Mouse (Mus musculus): ENCODE results near the gene Myzap.
"Not testable (repeated sequence)": the region's sequence is repeated elsewhere in the genome, so short reads cannot be mapped to it uniquely, and the experiment has no call there.

Gene Myzap

GRCm38 (mm10) chr9:71591938-71592548 is at the start of gene Myzap:
Gene Myzap, minus strand, starts transcription at chr9:71592360.
- DNase-seq (ENCODE audit: low spot score): peak; percentile 88

- DNase-seq (ENCODE audit: low spot score): no peak
Measured at GRCm38 (mm10) chr9:71640361-71640927, 48.3 kb upstream of the Myzap start.

GRCm38 (mm10) chr9:71638198-71638597 is 46.0 kb upstream of the Myzap start:
- no peak for DNase-seq (ENCODE audit: low spot score)

DNA sequence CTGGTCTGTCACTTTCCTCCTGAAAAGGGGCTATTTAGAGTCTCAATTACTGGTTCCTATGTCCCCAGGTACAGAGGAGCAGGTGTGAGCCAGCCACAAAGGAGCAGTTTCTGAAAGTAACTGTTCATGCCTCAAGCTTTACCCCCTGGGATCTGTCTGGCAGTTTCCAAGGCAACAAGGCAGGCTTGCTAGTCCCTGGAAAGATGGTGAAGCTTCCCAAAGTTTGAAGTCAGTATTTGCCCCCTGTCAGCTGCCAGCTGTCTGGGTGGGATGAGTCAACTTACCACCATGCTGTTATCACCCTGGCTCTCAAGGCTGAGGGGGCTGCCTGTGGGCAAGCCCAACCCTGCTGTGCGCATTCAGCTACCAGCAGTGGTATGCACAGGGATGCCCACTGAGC is 44.7 kb upstream of the Myzap start:
- DNase-seq (ENCODE audit: low spot score): no peak

DNA sequence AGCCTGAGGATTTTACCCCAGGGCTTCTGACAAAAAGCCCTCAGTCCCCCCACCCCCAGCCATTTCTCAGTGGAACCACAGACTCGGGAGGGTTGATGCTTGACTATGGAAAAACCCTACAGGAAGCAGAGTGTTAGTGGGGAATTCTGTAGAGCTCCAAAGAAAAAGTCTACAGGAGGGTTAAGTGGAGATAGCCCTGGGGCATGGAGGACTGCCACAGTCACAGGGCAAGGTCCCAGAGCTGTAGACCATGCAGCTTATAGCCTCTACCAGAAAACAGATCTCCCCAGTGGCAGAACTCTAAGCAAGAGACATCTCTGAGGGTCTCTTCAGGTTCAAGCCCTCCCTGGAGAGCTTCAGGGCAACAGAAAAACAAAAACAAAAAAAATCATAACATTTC is 43.5 kb upstream of the Myzap start:
- DNase-seq (ENCODE audit: low spot score): no peak

GRCm38 (mm10) chr9:71634916-71635315 is 42.8 kb upstream of the Myzap start:
- DNase-seq (ENCODE audit: low spot score): no peak

DNA sequence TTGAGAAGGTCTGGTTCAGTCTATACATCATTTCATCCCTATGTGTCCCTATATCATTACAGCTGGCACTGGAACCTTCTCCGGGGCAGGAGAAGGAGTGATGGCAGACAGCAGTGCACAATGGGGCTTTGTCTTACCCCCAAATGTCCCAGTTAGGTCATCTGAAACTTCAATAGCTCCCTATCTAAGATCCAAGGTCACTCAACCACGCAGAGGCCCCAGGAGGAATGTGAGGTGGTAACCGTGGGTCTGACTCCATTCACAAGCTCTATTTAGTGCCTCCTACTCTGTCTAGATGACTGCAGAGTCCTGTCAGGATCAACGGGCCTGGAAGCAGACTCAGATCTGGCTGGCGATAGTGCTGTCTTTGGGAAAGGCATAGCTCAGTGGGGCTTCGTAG is 36.8 kb upstream of the Myzap start:
- no peak for DNase-seq (ENCODE audit: low spot score)

DNA sequence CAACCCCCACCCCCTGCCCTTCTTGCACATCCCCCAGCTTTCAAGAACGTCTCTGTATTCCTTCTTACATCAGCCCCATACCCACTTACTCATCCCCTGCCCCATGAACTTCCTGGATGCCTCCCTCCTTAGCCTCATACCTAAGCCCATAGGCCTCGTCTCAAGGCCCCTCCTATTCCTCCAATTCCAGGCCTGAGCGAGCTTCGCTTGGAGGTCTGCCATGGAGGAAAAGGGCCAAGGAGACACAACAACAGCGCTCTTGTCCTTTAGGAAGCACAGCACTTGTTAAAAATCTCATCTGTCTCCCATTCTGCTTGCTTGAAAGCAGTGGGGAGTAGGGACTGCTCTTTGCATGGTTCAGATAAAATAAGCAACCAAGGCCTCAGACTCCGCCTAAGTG is 36.1 kb upstream of the Myzap start:
- no peak for DNase-seq (ENCODE audit: low spot score)

- DNase-seq (ENCODE audit: low spot score): no peak
Measured at GRCm38 (mm10) chr9:71625961-71626360, 33.8 kb upstream of the Myzap start.

DNA sequence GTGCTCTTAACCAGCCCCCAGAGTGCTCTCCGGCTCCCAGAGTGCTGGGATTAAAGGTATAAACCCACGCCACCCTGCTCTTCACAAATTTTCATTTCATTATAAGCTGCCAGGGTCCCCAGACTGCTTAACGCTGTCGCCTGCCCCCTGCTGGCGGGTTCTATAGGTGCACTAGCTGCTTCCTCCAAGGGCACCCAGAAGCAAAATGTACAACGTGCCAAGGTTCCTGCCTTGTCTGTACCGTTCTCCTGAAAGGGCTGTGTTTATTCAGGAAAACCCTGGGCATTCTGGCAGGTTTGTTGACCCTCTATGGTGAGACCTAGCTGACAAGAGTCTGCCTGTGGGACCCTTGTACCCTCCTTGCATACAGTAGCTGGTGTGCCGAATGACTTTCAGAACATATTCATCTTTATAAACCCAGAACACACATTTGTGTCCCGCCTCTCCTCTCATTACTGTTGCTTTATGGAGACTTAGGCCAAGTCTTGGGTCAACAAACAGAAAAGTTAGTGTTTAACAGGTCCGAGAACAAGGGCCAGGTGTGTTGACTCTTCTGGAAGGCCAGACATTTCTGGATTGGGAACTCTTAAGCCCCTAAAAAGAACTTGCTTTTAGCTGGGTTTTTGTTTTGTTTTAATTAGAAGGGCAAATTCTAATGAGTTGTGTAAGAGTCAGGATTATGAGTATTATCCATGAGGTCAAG is 32.8 kb upstream of the Myzap start:
- DNase-seq (ENCODE audit: low spot score): peak; percentile 76

DNA sequence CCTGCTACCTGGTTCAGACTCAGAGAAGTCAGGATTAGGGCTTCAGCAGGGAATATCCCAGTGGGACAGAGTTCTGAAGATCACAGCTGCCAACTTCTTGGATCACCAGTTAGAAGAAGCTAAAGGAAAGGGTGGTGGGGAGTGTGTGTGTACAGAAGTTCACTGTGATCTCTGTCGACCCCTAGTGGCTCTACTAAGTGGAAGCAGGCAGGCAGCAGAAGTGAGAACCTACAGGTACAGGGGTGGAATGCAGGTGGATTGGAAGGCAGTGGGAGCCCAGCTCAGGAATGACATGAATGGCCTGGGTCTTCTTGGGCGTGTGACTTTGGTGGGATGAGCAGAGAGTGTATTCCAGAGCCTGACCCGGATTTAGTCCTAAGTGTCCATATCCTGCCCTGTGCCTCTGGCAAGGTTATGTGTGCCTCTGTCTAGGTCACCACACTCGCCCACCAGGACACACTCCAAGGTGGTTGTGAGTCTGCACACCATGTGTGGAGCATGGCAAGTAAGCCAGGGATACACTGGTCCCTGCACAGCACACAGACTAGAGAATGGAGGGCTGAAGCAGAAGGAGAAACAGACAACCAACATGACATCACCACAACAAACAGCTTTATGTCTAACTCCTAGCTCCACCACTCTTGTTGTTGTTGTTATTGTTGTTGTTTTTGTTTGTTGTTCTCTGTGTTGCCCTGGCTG is 31.9 kb upstream of the Myzap start:
- DNase-seq (ENCODE audit: low spot score): peak; percentile 77

GRCm38 (mm10) chr9:71622593-71622992 is 30.4 kb upstream of the Myzap start:
- no peak for DNase-seq (ENCODE audit: low spot score)

GRCm38 (mm10) chr9:71621968-71622367 is 29.8 kb upstream of the Myzap start:
- no peak for DNase-seq (ENCODE audit: low spot score)

- DNase-seq (ENCODE audit: low spot score): not testable (repeated sequence)
Measured at GRCm38 (mm10) chr9:71620116-71620515, 28.0 kb upstream of the Myzap start.

DNA sequence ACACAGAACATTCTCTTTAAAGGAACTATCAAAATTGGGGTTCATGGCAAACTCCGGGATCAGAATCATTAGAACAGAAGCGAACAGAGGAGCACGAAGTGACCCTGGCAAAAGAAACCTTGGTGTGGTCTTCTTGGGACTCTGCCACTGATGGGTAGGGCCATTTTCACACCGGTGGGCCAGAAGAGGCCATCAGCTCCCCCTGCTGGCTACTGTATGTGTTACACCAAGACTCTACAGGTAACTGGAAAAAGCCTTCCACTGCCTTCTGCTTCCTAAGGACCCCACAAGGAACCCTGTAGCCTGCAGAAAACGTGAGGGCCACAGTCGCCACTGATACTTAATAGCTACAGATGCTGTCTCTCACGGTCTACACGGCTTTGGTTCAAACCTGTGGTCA is 25.2 kb upstream of the Myzap start:
- DNase-seq (ENCODE audit: low spot score): peak; percentile 64

GRCm38 (mm10) chr9:71616185-71616584 is 24.0 kb upstream of the Myzap start:
- peak; percentile 91 for DNase-seq (ENCODE audit: low spot score)

GRCm38 (mm10) chr9:71614643-71615042 is 22.5 kb upstream of the Myzap start:
- DNase-seq (ENCODE audit: low spot score): peak; percentile 75

GRCm38 (mm10) chr9:71612981-71613380 is 20.8 kb upstream of the Myzap start:
- peak; percentile 72 for DNase-seq (ENCODE audit: low spot score)

DNA sequence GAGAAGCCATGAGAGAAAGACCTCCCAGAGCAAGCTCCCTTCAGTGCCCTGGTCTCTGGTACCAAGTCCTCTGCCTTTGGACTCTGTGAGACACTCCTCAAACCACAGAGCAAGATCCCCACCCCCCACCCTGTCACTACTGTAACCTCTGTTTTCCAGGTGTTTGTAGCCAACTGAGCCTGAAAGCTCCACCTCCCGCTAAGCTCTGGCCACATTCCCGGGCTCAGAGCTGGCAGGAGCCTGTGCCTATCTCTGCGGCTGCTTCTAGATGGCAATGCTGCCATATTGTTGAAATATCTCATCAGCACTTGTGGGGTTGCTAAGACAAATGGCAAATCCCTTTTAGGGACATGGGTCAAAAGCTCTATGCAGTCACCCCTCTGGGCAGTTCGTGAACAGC is 19.7 kb upstream of the Myzap start:
- no peak for DNase-seq (ENCODE audit: low spot score)

- DNase-seq (ENCODE audit: low spot score): no peak
Measured at GRCm38 (mm10) chr9:71609010-71609409, 16.9 kb upstream of the Myzap start.

DNA sequence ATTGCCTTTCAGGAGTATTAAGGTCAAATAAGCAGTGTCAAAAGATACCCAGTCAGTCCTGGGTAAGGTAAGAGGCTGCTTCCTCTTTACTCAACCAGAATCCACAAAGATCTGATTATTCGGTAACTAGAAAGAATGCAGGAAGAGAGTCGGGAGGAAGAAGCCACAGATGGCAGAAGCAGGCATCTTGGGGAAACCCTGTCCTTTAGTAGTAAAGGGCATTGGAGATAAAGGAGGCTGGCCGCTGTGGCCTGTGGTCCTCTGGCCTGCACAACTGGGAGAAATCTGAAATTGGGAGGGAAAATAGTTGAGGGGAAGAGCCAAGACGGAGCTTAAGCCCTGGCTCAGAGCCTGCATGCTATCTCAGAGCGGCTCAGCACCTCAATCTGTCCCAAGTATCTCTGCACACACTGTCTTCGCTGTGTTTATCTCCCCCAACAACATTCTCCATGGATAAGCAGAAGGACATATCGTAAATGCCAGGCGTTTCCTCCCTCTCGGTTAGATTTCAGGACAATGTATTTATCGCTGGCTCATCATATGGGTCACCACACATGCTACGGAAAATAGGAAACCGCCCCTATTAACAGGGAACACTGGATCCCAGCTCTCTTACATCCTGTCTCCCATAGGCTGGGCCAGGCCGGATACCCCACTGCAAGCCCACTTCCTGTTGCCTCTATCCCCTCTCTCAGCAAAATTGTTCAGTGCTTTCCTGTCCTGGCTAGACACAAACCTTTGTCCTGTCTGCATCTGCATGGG is 14.3 kb upstream of the Myzap start:
- no peak for DNase-seq (ENCODE audit: low spot score)

Measured in embryo, embryonic 10.5 days (tissue).